Mouse (Mus musculus) olfactory bulb, adult 2 months (tissue): Measurements from ENCODE around the gene Abca13.

Experiments used
- CTCF ChIP-seq: fragments of 200-500 bp; IDR thresholded peaks from 2 replicates; pipeline ENCODE4 v1.5.1; 2012; ENCODE audit warnings: low read depth, mild to moderate bottlenecking, low read length, moderate library complexity; ENCODE audit not compliant: insufficient read depth
- POLR2A ChIP-seq: fragments of 200-500 bp; IDR thresholded peaks from 2 replicates; pipeline ENCODE4 v1.6.1; 2012; ENCODE audit warnings: mild to moderate bottlenecking, low read depth, low read length, moderate library complexity; ENCODE audit not compliant: insufficient read depth

GRCm38 (mm10) chr11:9536811-9537210 lies 345.1 kb downstream of the Abca13 start:
- TF ChIP-seq POLR2A: no peak
- no peak for TF ChIP-seq CTCF
